Mouse (Mus musculus): Measurements from ENCODE around the gene Sbp.

Gene Sbp

GRCm38 (mm10) chr17:23992789-23993553, 51.5 kb downstream of the Sbp start:
- DNase-seq: no peak

GRCm38 (mm10) chr17:23993559-23994428, 52.3 kb downstream of the Sbp start:
- peak; percentile 97 for DNase-seq

GRCm38 (mm10) chr17:23994667-23995066, 53.2 kb downstream of the Sbp start:
- DNase-seq: no peak
